Mouse (Mus musculus): ENCODE measurements around the gene Sema4g.

- TF ChIP-seq POLR2A (IDR thresholded peaks at IDR 0.05; ENCODE audit: extremely low read depth, insufficient read depth, low read length) (no peak), CTCF (IDR thresholded peaks at IDR 0.05; ENCODE audit: low read depth, low read length) (peak; percentile 88)
These were observed 42.9 kb downstream of the Sema4g start for GRCm38 (mm10) chr19:45031780-45032179.
